Mouse (Mus musculus): ENCODE results near the gene Ube2m.

GRCm38 (mm10) chr7:13033451-13034147 lies 4.5 kb downstream of the Ube2m start:
- TF ChIP-seq CTCF (IDR thresholded peaks at IDR 0.05; ENCODE audit: borderline replicate concordance, insufficient read depth, low read length) = no peak
- TF ChIP-seq POLR2A (IDR thresholded peaks at IDR 0.05; ENCODE audit: low read depth, low read length) = 0 out of 2 replicates have a peak, but pooled peaks have one; percentile 16

Data from embryonic fibroblast, embryonic 13.5 days (primary cell).